Mouse (Mus musculus) bone marrow, adult 2 months (tissue): ENCODE results near the gene Atp5j.

Experiments
- CTCF ChIP-seq: fragments of 200-500 bp; IDR thresholded peaks from 2 replicates; pipeline ENCODE4 v1.5.1; 2011; ENCODE audit warnings: low read length, control low read depth; ENCODE audit not compliant: control insufficient read depth, insufficient read depth
- POLR2A ChIP-seq: fragments of 200-500 bp; IDR thresholded peaks from 2 replicates; pipeline ENCODE4 v1.6.1; 2011; ENCODE audit warnings: low read depth, mild to moderate bottlenecking, control low read depth, low read length, borderline replicate concordance; ENCODE audit not compliant: control insufficient read depth

DNA sequence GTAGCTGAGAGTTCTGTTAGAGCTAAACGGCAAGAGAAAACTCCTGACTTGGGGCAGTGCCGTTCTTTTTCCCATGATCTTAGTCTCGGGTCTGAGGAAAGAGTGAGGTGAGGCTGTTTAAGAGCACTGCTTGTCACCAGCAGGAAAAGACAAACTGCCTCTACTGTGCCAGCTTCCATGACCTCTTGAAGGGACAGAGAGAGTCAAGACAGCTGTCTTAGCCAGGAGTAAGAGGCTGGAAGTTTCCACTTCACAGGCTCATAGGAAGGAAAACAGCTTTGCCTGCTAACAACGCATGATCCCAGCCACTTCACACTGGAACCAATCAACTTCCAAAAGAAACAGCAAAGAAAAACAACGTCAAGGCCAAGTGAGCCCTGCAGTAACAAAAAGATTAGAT, 3.7 kb downstream of the Atp5j start:
- no peak for TF ChIP-seq POLR2A
- no peak for TF ChIP-seq CTCF
